Mouse (Mus musculus): ENCODE measurements around the gene Gm10320.

DNA sequence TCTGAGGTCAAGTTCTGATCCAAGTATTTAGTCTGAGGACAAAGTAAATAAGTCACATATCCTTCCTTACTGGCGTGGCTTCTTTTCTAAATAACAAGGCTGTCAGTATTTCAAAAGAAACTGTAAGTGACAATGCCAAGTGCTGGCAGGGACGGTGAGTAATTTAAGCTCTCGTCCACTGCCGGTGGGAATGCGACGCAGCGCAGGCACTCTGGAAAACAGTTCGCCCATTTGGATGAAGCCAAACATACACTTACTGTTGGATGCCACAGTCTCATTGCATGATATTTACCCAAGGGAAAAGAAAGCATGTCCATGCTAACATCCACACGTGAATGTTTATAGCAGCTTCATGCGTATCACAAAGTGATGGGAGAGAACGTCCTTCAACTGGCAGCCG lies 21.5 kb downstream of the Gm10320 start:
- TF ChIP-seq POLR2A (IDR thresholded peaks at IDR 0.05; ENCODE audit: extremely low read depth, insufficient read depth, low read length), result no peak
- TF ChIP-seq CTCF (IDR thresholded peaks at IDR 0.05; ENCODE audit: extremely low read depth, insufficient read depth, low read length), result no peak

Measured in cortical plate, adult 2 months (tissue).